Mouse (Mus musculus) liver, embryonic 11.5 days (tissue): ENCODE measurements around the gene Pxmp4. TPM values are rescaled to one million over a fixed set of nuclear protein-coding genes. Genes with fewer than 3 reads are reported as not detected.

Experiments used
- ATAC-seq: fragments of 200-750 bp; cut with Nextera tagmentation; replicated peaks from 2 replicates; pipeline ENCODE4 v1.8.0; 2017; ENCODE audit warnings: moderate number of reproducible peaks, mild to moderate bottlenecking, moderate TSS enrichment, moderate library complexity; ENCODE audit not compliant: low FRiP score
- DNase-seq: peaks from one replicate; pipeline ENCODE4 v3.0.0-alpha.2; 2017; ENCODE audit warnings: low spot score
- H3K27ac ChIP-seq: fragments of 300-500 bp; sonication (generic); 2 replicates; pipeline ENCODE4 v1.5.1; 2014; ENCODE audit warnings: mild to moderate bottlenecking, low read depth, low read length, control low read depth
- H3K27me3 ChIP-seq: fragments of 300-500 bp; sonication (generic); replicated peaks from 2 replicates; pipeline ENCODE4 v1.6.1; 2014; ENCODE audit warnings: low read length, mixed read lengths; ENCODE audit not compliant: control insufficient read depth, insufficient read depth
- H3K36me3 ChIP-seq: fragments of 300-500 bp; sonication (generic); 2 replicates; pipeline ENCODE4 v1.6.1; 2014; ENCODE audit warnings: mild to moderate bottlenecking, low read length, moderate library complexity, mixed read lengths; ENCODE audit not compliant: control insufficient read depth, insufficient read depth
- H3K4me1 ChIP-seq: fragments of 300-500 bp; sonication (generic); replicated peaks from 2 replicates; pipeline ENCODE4 v1.6.1; 2014; ENCODE audit warnings: low read length, mixed read lengths; ENCODE audit not compliant: control insufficient read depth, insufficient read depth
- H3K4me2 ChIP-seq: fragments of 300-500 bp; sonication (generic); 2 replicates; pipeline ENCODE4 v1.6.1; 2014; ENCODE audit warnings: mild to moderate bottlenecking, control low read depth, moderate library complexity
- H3K4me3 ChIP-seq: fragments of 300-500 bp; sonication (generic); 2 replicates; pipeline ENCODE4 v1.5.1; 2014; ENCODE audit warnings: low read depth, low read length, control low read depth
- H3K9ac ChIP-seq: fragments of 300-500 bp; sonication (generic); 2 replicates; pipeline ENCODE4 v1.6.1; 2014; ENCODE audit warnings: low read depth, low read length, control low read depth
- H3K9me3 ChIP-seq: fragments of 300-500 bp; sonication (generic); 2 replicates; pipeline ENCODE4 v1.6.1; 2016; ENCODE audit warnings: low read length, inconsistent platforms, mixed read lengths; ENCODE audit not compliant: control insufficient read depth
- WGBS: fragments of 180-500 bp; shearing (Covaris S2); extraction: QIAGEN DNeasy Blood & Tissue Kit; methylation state at CpG from one replicate; pipeline ENCODE4 v1.1.7; 2014; 5-methylcytosine and 5-hydroxymethylcytosine counted together
- polyA plus RNA-seq: library from polyadenylated mRNA; unstranded; fragments of >200 nt; fragmentation: Nextera tagmentation; extraction: Ambion mirVana; gene quantifications from 2 replicates; pipeline ENCODE4 v1.2.1, GENCODE M21; 2014

Gene Pxmp4
- polyA plus RNA-seq, 1 experiment from 2014 or later: 25.2 TPM

DNA sequence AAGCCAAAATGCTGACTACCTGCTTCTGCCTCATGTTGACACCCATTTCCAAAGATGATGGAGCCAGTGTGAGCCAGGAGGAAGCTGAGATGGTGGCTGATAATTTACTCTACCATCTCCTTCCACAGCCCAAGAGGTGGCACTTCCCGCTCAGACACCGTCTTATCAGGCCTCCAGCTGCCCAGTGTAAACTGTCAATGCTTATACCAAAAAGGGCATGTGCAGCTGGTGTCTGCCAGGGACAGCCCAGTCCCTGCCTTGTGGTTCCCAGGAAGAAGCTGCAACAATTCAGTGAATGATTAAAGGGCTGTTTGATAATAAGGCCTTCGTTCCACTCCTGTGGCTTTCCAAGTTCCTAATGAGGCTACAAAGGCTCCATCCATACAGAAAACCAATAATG lies 64.8 kb downstream of the Pxmp4 start:
- no peak for ATAC-seq
- Histone ChIP-seq H3K4me2 (no peak overlapping the region), H3K4me1 (0 out of 2 replicates have a peak, but pooled peaks cover 4% of the 10 kb centered on the region), H3K9ac (no peak overlapping the region), H3K36me3 (peaks cover 19% of the 10 kb centered on the region; the same call in 1 of the 2 replicates), H3K27ac (no peak overlapping the region), H3K4me3 (no peak overlapping the region), H3K27me3 (no peaks in the 10 kb centered on the region), H3K9me3 (peaks cover 2% of the 10 kb centered on the region; the same call in 1 of the 2 replicates)
- WGBS: 33% methylated on average over 3 of the region's 3 CpGs
- no peak for DNase-seq

DNA sequence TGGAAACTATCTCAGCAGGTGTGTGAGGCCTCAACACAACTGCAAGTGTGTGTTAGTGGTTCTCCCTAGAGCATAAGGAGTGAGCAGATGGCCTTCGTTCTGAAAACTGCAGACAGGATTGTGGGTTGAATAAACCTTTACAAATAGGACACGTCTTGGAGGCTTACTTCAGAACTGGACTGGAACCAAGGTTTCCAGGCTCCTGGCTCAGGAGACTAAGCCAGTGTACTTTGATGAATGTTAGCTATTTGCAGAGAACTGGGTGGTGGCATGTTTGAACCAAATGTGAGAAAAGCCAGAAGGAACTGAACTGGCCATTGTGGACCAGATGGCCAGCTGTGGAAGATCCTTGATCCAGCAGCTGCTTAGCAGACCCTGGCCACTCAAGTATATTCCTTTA lies 65.2 kb downstream of the Pxmp4 start:
- Histone ChIP-seq H3K9me3 (peaks cover 2% of the 10 kb centered on the region; the same call in 1 of the 2 replicates), H3K27me3 (no peaks in the 10 kb centered on the region), H3K36me3 (peaks cover 19% of the 10 kb centered on the region; the same call in 1 of the 2 replicates), H3K9ac (no peak overlapping the region), H3K4me3 (no peak overlapping the region), H3K27ac (no peak overlapping the region), H3K4me2 (no peak overlapping the region), H3K4me1 (0 out of 2 replicates have a peak, but pooled peaks cover 4% of the 10 kb centered on the region)
- 76% methylated on average over 2 of the region's 2 CpGs for WGBS
- no peak for ATAC-seq
- no peak for DNase-seq

Other genes starting within 250 kb of the Pxmp4 start
- gene Cdk5rap1, start 230.7 kb downstream of the Pxmp4 start, polyA plus RNA-seq: 23.5 and 23.7 TPM in 2 replicates
- 1.5 and 2.4 TPM in 2 replicates for gene Snta1, start 195.6 kb downstream of the Pxmp4 start, polyA plus RNA-seq
- gene Cbfa2t2, start 167.2 kb downstream of the Pxmp4 start, polyA plus RNA-seq: 23.5 and 23.6 TPM in 2 replicates
- gene 1700003F12Rik, start 56.6 kb downstream of the Pxmp4 start, polyA plus RNA-seq: 1.0 and 1.8 TPM in 2 replicates
- 0.25 TPM in 1 of 2 replicates, not detected in the other for gene Actl10, start 51.9 kb downstream of the Pxmp4 start, polyA plus RNA-seq
- gene Necab3, start 44.8 kb downstream of the Pxmp4 start, polyA plus RNA-seq: 1.9 and 2.4 TPM in 2 replicates
- gene E2f1, start 33.8 kb downstream of the Pxmp4 start, polyA plus RNA-seq: 12.6 and 14.0 TPM in 2 replicates
- gene Zfp341, start 9.6 kb upstream of the Pxmp4 start, polyA plus RNA-seq: 1.3 and 1.5 TPM in 2 replicates
- gene 4930519P11Rik, start 9.7 kb upstream of the Pxmp4 start, polyA plus RNA-seq: not detected in 2 replicates
- gene Chmp4b, start 48.0 kb upstream of the Pxmp4 start, polyA plus RNA-seq: 9.3 and 10.9 TPM in 2 replicates
- not detected in 2 replicates for gene Gm14214, start 166.3 kb upstream of the Pxmp4 start, polyA plus RNA-seq
- 59.5 and 66.2 TPM in 2 replicates for gene Raly, start 187.4 kb upstream of the Pxmp4 start, polyA plus RNA-seq
- 0.62 TPM in 1 of 2 replicates, not detected in the other for gene a, start 187.7 kb upstream of the Pxmp4 start, polyA plus RNA-seq